Mouse (Mus musculus): ENCODE data around the gene Dlst. TPM values are rescaled to one million over a fixed set of nuclear protein-coding genes. Genes with fewer than 3 reads are reported as not detected.
"Not testable (repeated sequence)": the region's sequence is repeated elsewhere in the genome, so short reads cannot be mapped to it uniquely, and the experiment has no call there.

The Dlst gene
- polyA plus RNA-seq, 1 experiment from 2014 or later = 108 TPM

GRCm38 (mm10) chr12:85136627-85137026 is 26.0 kb downstream of the Dlst start:
- no peak for ATAC-seq (ENCODE audit: insufficient number of reproducible peaks, low FRiP score, low TSS enrichment, low read depth)
- WGBS = 82% methylated on average over 4 of the region's 4 CpGs
- no peak overlapping the region for H3K9ac ChIP-seq (ENCODE audit: low read length)

GRCm38 (mm10) chr12:85140036-85140701 is 29.5 kb downstream of the Dlst start:
- Histone ChIP-seq H3K9me3 (ENCODE audit: control insufficient read depth, low read length) (no peaks in the 10 kb centered on the region), H3K27me3 (ENCODE audit: control insufficient read depth, insufficient read depth, low read length) (no peaks in the 10 kb centered on the region; the same call in 1 of the 2 replicates), H3K36me3 (ENCODE audit: control insufficient read depth, insufficient read depth, low read length) (no peaks in the 10 kb centered on the region), H3K4me3 (ENCODE audit: low read depth, low read length) (no peak overlapping the region), H3K9ac (ENCODE audit: low read length) (no peak overlapping the region), H3K4me1 (ENCODE audit: control insufficient read depth, insufficient read depth, low read length) (no peaks in the 10 kb centered on the region), H3K4me2 (ENCODE audit: low read depth, severe bottlenecking) (no peak overlapping the region), H3K27ac (replicated peaks; ENCODE audit: low read depth, low read length) (no peak overlapping the region)
- ATAC-seq (ENCODE audit: insufficient number of reproducible peaks, low FRiP score, low TSS enrichment, low read depth) = no peak
- 48% methylated on average over 18 of the region's 18 CpGs for WGBS
- no peak for DNase-seq (ENCODE audit: low spot score)

More at GRCm38 (mm10) chr12:85136627-85137026, 26.0 kb downstream of the Dlst start:
- Histone ChIP-seq H3K4me1 (ENCODE audit: control insufficient read depth, insufficient read depth, low read length) (no peaks in the 10 kb centered on the region), H3K9me3 (ENCODE audit: control insufficient read depth, low read length) (no peaks in the 10 kb centered on the region), H3K4me3 (ENCODE audit: low read depth, low read length) (no peak overlapping the region), H3K4me2 (ENCODE audit: low read depth, severe bottlenecking) (no peak overlapping the region), H3K27ac (replicated peaks; ENCODE audit: low read depth, low read length) (no peak overlapping the region), H3K27me3 (ENCODE audit: control insufficient read depth, insufficient read depth, low read length) (no peaks in the 10 kb centered on the region; the same call in 1 of the 2 replicates), H3K36me3 (ENCODE audit: control insufficient read depth, insufficient read depth, low read length) (peaks cover 15% of the 10 kb centered on the region)
- DNase-seq (ENCODE audit: low spot score) = no peak

- Histone ChIP-seq H3K4me2 (ENCODE audit: low read depth, severe bottlenecking) (no peak overlapping the region), H3K4me3 (ENCODE audit: low read depth, low read length) (no peak overlapping the region), H3K9me3 (ENCODE audit: control insufficient read depth, low read length) (no peaks in the 10 kb centered on the region), H3K27me3 (ENCODE audit: control insufficient read depth, insufficient read depth, low read length) (no peaks in the 10 kb centered on the region; the same call in 1 of the 2 replicates), H3K4me1 (ENCODE audit: control insufficient read depth, insufficient read depth, low read length) (peaks cover 5% of the 10 kb centered on the region), H3K36me3 (ENCODE audit: control insufficient read depth, insufficient read depth, low read length) (no peaks in the 10 kb centered on the region), H3K9ac (ENCODE audit: low read length) (no peak overlapping the region), H3K27ac (replicated peaks; ENCODE audit: low read depth, low read length) (no peak overlapping the region)
- no peak for DNase-seq (ENCODE audit: low spot score)
- ATAC-seq (ENCODE audit: insufficient number of reproducible peaks, low FRiP score, low TSS enrichment, low read depth) = no peak
- 82% methylated on average over 6 of the region's 6 CpGs for WGBS
Measured at GRCm38 (mm10) chr12:85141096-85141495, 30.5 kb downstream of the Dlst start.

- peak; percentile 94 for DNase-seq (ENCODE audit: low spot score)
- ATAC-seq (ENCODE audit: insufficient number of reproducible peaks, low FRiP score, low TSS enrichment, low read depth) = peak; percentile 69; the same call in 1 of the 2 replicates
- Histone ChIP-seq H3K9ac (ENCODE audit: low read length) (no peak overlapping the region), H3K4me1 (ENCODE audit: control insufficient read depth, insufficient read depth, low read length) (peaks cover 7% of the 10 kb centered on the region), H3K4me2 (ENCODE audit: low read depth, severe bottlenecking) (no peak overlapping the region), H3K9me3 (ENCODE audit: control insufficient read depth, low read length) (no peaks in the 10 kb centered on the region), H3K27me3 (ENCODE audit: control insufficient read depth, insufficient read depth, low read length) (no peaks in the 10 kb centered on the region; the same call in 1 of the 2 replicates), H3K27ac (replicated peaks; ENCODE audit: low read depth, low read length) (no peak overlapping the region), H3K36me3 (ENCODE audit: control insufficient read depth, insufficient read depth, low read length) (no peaks in the 10 kb centered on the region), H3K4me3 (ENCODE audit: low read depth, low read length) (no peak overlapping the region)
- 8% methylated on average over 4 of the region's 4 CpGs for WGBS
Measured at GRCm38 (mm10) chr12:85142803-85143202, 32.2 kb downstream of the Dlst start.

GRCm38 (mm10) chr12:85144276-85144675 is 33.6 kb downstream of the Dlst start:
- not testable (repeated sequence) for H3K36me3 ChIP-seq (ENCODE audit: control insufficient read depth, insufficient read depth, low read length); H3K27ac ChIP-seq (replicated peaks; ENCODE audit: low read depth, low read length); H3K9me3 ChIP-seq (ENCODE audit: control insufficient read depth, low read length); H3K4me1 ChIP-seq (ENCODE audit: control insufficient read depth, insufficient read depth, low read length); H3K4me3 ChIP-seq (ENCODE audit: low read depth, low read length); ATAC-seq (ENCODE audit: insufficient number of reproducible peaks, low FRiP score, low TSS enrichment, low read depth); DNase-seq (ENCODE audit: low spot score); H3K27me3 ChIP-seq (ENCODE audit: control insufficient read depth, insufficient read depth, low read length); H3K4me2 ChIP-seq (ENCODE audit: low read depth, severe bottlenecking); H3K9ac ChIP-seq (ENCODE audit: low read length)
- 61% methylated on average over 2 of the region's 2 CpGs for WGBS

GRCm38 (mm10) chr12:85144821-85145220 is 34.2 kb downstream of the Dlst start:
- Histone ChIP-seq H3K9ac (ENCODE audit: low read length) (no peak overlapping the region), H3K9me3 (ENCODE audit: control insufficient read depth, low read length) (no peaks in the 10 kb centered on the region), H3K27me3 (ENCODE audit: control insufficient read depth, insufficient read depth, low read length) (peaks cover 2% of the 10 kb centered on the region; the same call in 1 of the 2 replicates), H3K4me1 (ENCODE audit: control insufficient read depth, insufficient read depth, low read length) (peaks cover 7% of the 10 kb centered on the region), H3K36me3 (ENCODE audit: control insufficient read depth, insufficient read depth, low read length) (no peaks in the 10 kb centered on the region), H3K4me2 (ENCODE audit: low read depth, severe bottlenecking) (no peak overlapping the region), H3K27ac (replicated peaks; ENCODE audit: low read depth, low read length) (no peak overlapping the region), H3K4me3 (ENCODE audit: low read depth, low read length) (no peak overlapping the region)
- WGBS = 92% methylated on average over 4 of the region's 4 CpGs
- ATAC-seq (ENCODE audit: insufficient number of reproducible peaks, low FRiP score, low TSS enrichment, low read depth) (no peak), DNase-seq (ENCODE audit: low spot score) (no peak)

- Histone ChIP-seq H3K4me1 (ENCODE audit: control insufficient read depth, insufficient read depth, low read length) (peaks cover 7% of the 10 kb centered on the region), H3K36me3 (ENCODE audit: control insufficient read depth, insufficient read depth, low read length) (no peaks in the 10 kb centered on the region), H3K9me3 (ENCODE audit: control insufficient read depth, low read length) (no peaks in the 10 kb centered on the region), H3K9ac (ENCODE audit: low read length) (no peak overlapping the region), H3K27ac (replicated peaks; ENCODE audit: low read depth, low read length) (no peak overlapping the region; the same call in 1 of the 2 replicates), H3K4me3 (ENCODE audit: low read depth, low read length) (no peak overlapping the region), H3K27me3 (ENCODE audit: control insufficient read depth, insufficient read depth, low read length) (peaks cover 9% of the 10 kb centered on the region), H3K4me2 (ENCODE audit: low read depth, severe bottlenecking) (no peak overlapping the region)
- no peak for DNase-seq (ENCODE audit: low spot score)
- ATAC-seq (ENCODE audit: insufficient number of reproducible peaks, low FRiP score, low TSS enrichment, low read depth) = no peak
- WGBS = 67% methylated on average over 9 of the region's 9 CpGs
Measured at GRCm38 (mm10) chr12:85145630-85146029, 35.0 kb downstream of the Dlst start.

GRCm38 (mm10) chr12:85146355-85146754 is 35.7 kb downstream of the Dlst start:
- Histone ChIP-seq H3K9me3 (ENCODE audit: control insufficient read depth, low read length) (no peaks in the 10 kb centered on the region), H3K27ac (replicated peaks; ENCODE audit: low read depth, low read length) (no peak overlapping the region; the same call in 1 of the 2 replicates), H3K4me2 (ENCODE audit: low read depth, severe bottlenecking) (no peak overlapping the region), H3K9ac (ENCODE audit: low read length) (no peak overlapping the region), H3K4me1 (ENCODE audit: control insufficient read depth, insufficient read depth, low read length) (peaks cover 11% of the 10 kb centered on the region), H3K4me3 (ENCODE audit: low read depth, low read length) (no peak overlapping the region), H3K27me3 (ENCODE audit: control insufficient read depth, insufficient read depth, low read length) (peaks cover 16% of the 10 kb centered on the region), H3K36me3 (ENCODE audit: control insufficient read depth, insufficient read depth, low read length) (no peaks in the 10 kb centered on the region)
- ATAC-seq (ENCODE audit: insufficient number of reproducible peaks, low FRiP score, low TSS enrichment, low read depth) (no peak), DNase-seq (ENCODE audit: low spot score) (no peak)
- WGBS = 35% methylated on average over 9 of the region's 11 CpGs

Data from limb, embryonic 11.5 days (tissue).